Mouse (Mus musculus): Measurements from ENCODE around the gene Gm34302. TPM values are rescaled to one million over a fixed set of nuclear protein-coding genes. Genes with fewer than 3 reads are reported as not detected.
"Not testable (repeated sequence)": the region's sequence is repeated elsewhere in the genome, so short reads cannot be mapped to it uniquely, and the experiment has no call there.

The Gm34302 gene
- polyA plus RNA-seq (2021), result not detected

- in situ Hi-C loops (cut with MboI; ENCODE audit: low pct_unique_long_range_greater_than_20kb), result no loop called here
- TF ChIP-seq CTCF (IDR thresholded peaks at IDR 0.05), result no peak
- no peaks in the 10 kb centered on the region for H3K27me3 ChIP-seq
- CTCF ChIA-PET, result interaction anchor here (1.4 to 1.7 kb wide), 2 partner anchors 10 to 18 kb away, joined by 3 to 11 read pairs; no protein-coding TSS in a partner anchor
- DNase-seq (ENCODE audit: low read depth, low spot score) (no peak), ATAC-seq (no peak)
- POLR2A ChIA-PET, result interaction anchor here (1.6 kb wide), 1 partner anchor 11 kb away, joined by 5 read pairs; no protein-coding TSS in a partner anchor
Observed at GRCm38 (mm10) chr3:63483726-63484125, at the start of gene Gm34302. Gene Gm34302, minus strand, starts transcription at chr3:63483879.

GRCm38 (mm10) chr3:63531847-63532246 is 48.2 kb upstream of the Gm34302 start:
- ATAC-seq, result no peak
- no peak for TF ChIP-seq CTCF (IDR thresholded peaks at IDR 0.05)
- POLR2A ChIA-PET, result no interaction called here
- in situ Hi-C loops (cut with MboI; ENCODE audit: low pct_unique_long_range_greater_than_20kb), result no loop called here
- no peak for DNase-seq (ENCODE audit: low read depth, low spot score)
- no peaks in the 10 kb centered on the region for H3K27me3 ChIP-seq
- CTCF ChIA-PET, result interaction anchor here (0.7 to 1.9 kb wide), 5 partner anchors 10 to 271 kb away, joined by 3 to 7 read pairs (median 3); no protein-coding TSS in a partner anchor

- ATAC-seq, result no peak
- CTCF ChIA-PET, result interaction anchor here (1.1 to 2.1 kb wide), 2 partner anchors 12 to 13 kb away, joined by 5 to 7 read pairs; no protein-coding TSS in a partner anchor
- in situ Hi-C loops (cut with MboI; ENCODE audit: low pct_unique_long_range_greater_than_20kb), result no loop called here
- DNase-seq (ENCODE audit: low read depth, low spot score), result no peak
- no peaks in the 10 kb centered on the region for H3K27me3 ChIP-seq
- POLR2A ChIA-PET, result no interaction called here
- TF ChIP-seq CTCF (IDR thresholded peaks at IDR 0.05), result no peak
Observed at GRCm38 (mm10) chr3:63517681-63518080, 34.0 kb upstream of the Gm34302 start.

GRCm38 (mm10) chr3:63516279-63516678 is 32.6 kb upstream of the Gm34302 start:
- DNase-seq (ENCODE audit: low read depth, low spot score); POLR2A ChIA-PET: not testable (repeated sequence)
- CTCF ChIA-PET, result interaction anchor here (0.8 to 2.1 kb wide), 3 partner anchors 11 to 136 kb away, joined by 3 to 7 read pairs (median 3); no protein-coding TSS in a partner anchor

GRCm38 (mm10) chr3:63511316-63511715 is 27.6 kb upstream of the Gm34302 start:
- no peak for DNase-seq (ENCODE audit: low read depth, low spot score)
- POLR2A ChIA-PET, result no interaction called here
- no peak for TF ChIP-seq CTCF (IDR thresholded peaks at IDR 0.05)
- no peaks in the 10 kb centered on the region for H3K27me3 ChIP-seq
- in situ Hi-C loops (cut with MboI; ENCODE audit: low pct_unique_long_range_greater_than_20kb), result no loop called here
- CTCF ChIA-PET, result interaction anchor here (1.4 kb wide), 1 partner anchor 9 kb away, joined by 4 read pairs; no protein-coding TSS in a partner anchor
- ATAC-seq, result no peak

More at GRCm38 (mm10) chr3:63516279-63516678, 32.6 kb upstream of the Gm34302 start:
- H3K27me3 ChIP-seq; in situ Hi-C loops (cut with MboI; ENCODE audit: low pct_unique_long_range_greater_than_20kb); ATAC-seq: not testable (repeated sequence)

GRCm38 (mm10) chr3:63509484-63509883 is 25.8 kb upstream of the Gm34302 start:
- DNase-seq (ENCODE audit: low read depth, low spot score) (no peak), ATAC-seq (no peak)
- no peaks in the 10 kb centered on the region for H3K27me3 ChIP-seq
- no peak for TF ChIP-seq CTCF (IDR thresholded peaks at IDR 0.05)
- in situ Hi-C loops (cut with MboI; ENCODE audit: low pct_unique_long_range_greater_than_20kb), result no loop called here
- POLR2A ChIA-PET, result no interaction called here
- CTCF ChIA-PET, result no interaction called here

DNA sequence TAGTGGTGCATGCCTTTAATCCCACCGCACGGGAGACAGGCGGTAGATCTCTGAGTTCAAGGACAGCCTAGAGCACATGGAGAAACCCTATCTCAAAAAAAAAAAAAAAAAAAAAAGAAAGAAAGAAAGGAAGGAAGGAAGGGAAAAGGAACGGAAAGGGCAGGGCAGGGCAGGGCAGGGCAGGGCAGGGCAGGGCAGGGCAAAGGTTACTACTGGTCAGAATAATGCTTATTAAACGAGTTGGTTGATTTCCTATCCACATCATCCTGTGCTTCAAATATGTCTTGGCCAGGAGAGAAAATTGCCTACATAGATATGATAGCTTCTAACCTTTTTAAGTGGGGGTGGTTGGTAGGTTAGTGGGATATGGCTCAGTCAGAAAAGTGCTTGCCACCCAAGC is 25.2 kb upstream of the Gm34302 start:
- in situ Hi-C loops (cut with MboI; ENCODE audit: low pct_unique_long_range_greater_than_20kb), result no loop called here
- POLR2A ChIA-PET, result no interaction called here
- no peak for ATAC-seq
- H3K27me3 ChIP-seq, result no peaks in the 10 kb centered on the region
- DNase-seq (ENCODE audit: low read depth, low spot score), result no peak
- TF ChIP-seq CTCF (IDR thresholded peaks at IDR 0.05), result no peak
- CTCF ChIA-PET, result no interaction called here

GRCm38 (mm10) chr3:63504433-63504832 is 20.8 kb upstream of the Gm34302 start:
- H3K27me3 ChIP-seq, result no peaks in the 10 kb centered on the region
- in situ Hi-C loops (cut with MboI; ENCODE audit: low pct_unique_long_range_greater_than_20kb), result no loop called here
- ChIA-PET POLR2A (no interaction called here), CTCF (interaction anchor here (1.9 to 2.5 kb wide), 3 partner anchors 9 to 13 kb away, joined by 6 to 8 read pairs (median 7); no protein-coding TSS in a partner anchor)
- no peak for ATAC-seq
- TF ChIP-seq CTCF (IDR thresholded peaks at IDR 0.05), result no peak
- DNase-seq (ENCODE audit: low read depth, low spot score), result no peak

DNA sequence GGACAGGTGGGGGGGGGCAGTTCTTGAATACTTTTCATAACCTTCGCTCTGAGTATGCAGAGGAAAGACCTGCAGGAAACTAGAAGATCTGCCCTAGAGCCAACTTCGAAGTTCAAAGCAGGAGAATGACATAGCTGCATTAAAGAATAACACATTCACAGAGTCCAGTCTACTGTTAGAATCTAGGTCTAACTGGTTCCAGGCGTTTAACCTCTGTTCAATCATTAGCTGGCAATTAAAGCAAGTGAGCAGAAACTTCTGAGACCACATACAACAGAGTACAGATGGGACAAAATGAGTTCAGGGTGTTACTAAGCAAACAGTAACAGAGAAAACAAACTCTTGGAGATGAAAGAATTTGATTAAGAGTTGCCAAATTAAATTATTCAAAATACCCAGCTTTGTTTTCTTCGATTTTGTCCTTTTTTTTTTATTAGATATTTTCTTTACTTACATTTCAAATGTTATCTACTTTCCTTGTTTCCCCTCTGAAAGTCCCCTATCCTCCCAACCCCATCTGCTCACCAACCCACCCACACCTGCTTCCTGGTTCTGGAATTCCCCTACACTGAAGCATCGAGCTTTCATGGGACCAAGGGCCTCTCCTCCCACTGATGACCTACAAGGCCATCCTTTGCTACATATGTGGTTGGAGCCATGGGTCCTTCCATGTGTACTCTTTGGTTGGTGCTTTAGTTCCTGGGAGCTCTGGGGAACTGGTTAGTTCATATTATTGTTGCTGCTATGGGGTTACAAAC is 11.1 kb upstream of the Gm34302 start:
- ChIA-PET CTCF (interaction anchor here (0.9 to 3.2 kb wide), 9 partner anchors 10 to 202 kb away, joined by 3 to 12 read pairs (median 4); partner anchors contain the start of gene Gm34302), POLR2A (interaction anchor here (0.6 to 1.2 kb wide), 4 partner anchors 8 to 102 kb away, joined by 3 to 5 read pairs (median 4); partner anchors contain the start of gene Gm34302)
- in situ Hi-C loops (cut with MboI; ENCODE audit: low pct_unique_long_range_greater_than_20kb), result no loop called here
- ATAC-seq, result peak; percentile 100
- no peak for TF ChIP-seq CTCF (IDR thresholded peaks at IDR 0.05)
- DNase-seq (ENCODE audit: low read depth, low spot score), result peak; percentile 93
- H3K27me3 ChIP-seq, result no peaks in the 10 kb centered on the region

- in situ Hi-C loops (cut with MboI; ENCODE audit: low pct_unique_long_range_greater_than_20kb), result no loop called here
- no peak for TF ChIP-seq CTCF (IDR thresholded peaks at IDR 0.05)
- ChIA-PET CTCF (interaction anchor here (1.3 to 3.2 kb wide), 4 partner anchors 10 to 196 kb away, joined by 3 to 12 read pairs (median 8); partner anchors contain the start of gene Gm34302), POLR2A (interaction anchor here (1.2 to 1.3 kb wide), 2 partner anchors 13 to 176 kb away, joined by 3 read pairs; no protein-coding TSS in a partner anchor)
- DNase-seq (ENCODE audit: low read depth, low spot score), result no peak
- no peaks in the 10 kb centered on the region for H3K27me3 ChIP-seq
- ATAC-seq, result no peak
Observed at GRCm38 (mm10) chr3:63493563-63493962, 9.9 kb upstream of the Gm34302 start.
